Mouse (Mus musculus): ENCODE results near the gene Abhd17a. TPM values are rescaled to one million over a fixed set of nuclear protein-coding genes. Genes with fewer than 3 reads are reported as not detected.

Gene Abhd17a
- polyA plus RNA-seq (2015; fragmentation: Nextera tagmentation; extraction: Ambion mirVana), result 31.4 and 35.9 TPM in 2 replicates

DNA sequence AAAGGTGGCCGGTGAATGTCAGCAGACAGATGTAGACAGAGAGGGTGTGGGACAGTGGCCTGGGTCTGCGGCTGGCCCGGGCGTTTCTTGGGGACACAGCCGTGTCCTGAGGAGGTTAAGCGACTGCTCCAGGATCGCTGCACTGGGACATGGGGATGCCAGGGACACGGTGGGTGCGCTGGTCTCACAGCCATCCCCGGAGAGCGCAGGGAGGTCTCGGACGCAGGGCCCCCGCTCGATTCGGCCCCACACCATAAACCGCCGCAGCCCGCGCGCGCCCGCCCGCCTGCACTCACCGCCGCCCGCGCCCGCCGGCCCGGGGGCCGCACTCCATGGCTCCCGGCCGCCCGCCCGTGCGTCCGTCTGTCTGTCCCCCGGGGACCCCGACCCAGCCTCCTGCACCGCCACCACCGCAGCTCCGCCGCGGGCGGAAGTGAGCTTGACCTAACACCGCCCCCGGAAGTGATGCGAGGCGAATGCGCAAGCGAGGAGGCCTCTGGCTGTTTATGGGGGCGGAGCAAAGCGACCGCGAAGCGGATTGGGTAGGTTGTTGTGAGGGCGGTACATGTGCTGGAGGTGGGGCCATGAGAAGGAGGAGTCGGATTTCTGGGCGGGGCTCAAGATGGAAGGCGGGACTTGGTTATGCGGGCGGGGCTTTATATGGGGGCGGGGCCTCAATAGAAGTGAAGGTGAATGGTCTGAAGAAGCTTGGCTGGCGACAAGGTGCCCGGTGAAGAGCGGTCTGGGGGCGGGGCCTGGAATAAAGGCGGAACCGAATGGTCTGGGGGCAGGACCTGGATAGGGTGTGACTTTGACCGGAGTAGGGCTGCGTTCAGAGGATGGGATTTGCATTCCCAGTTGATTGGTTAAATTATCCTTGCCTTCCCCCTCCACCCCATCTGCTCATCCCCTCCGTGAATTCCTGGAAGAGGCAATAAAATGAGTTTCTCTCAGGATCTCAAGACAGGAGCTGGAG is at the start of gene Abhd17a:
Gene Abhd17a, minus strand, starts transcription at position 463 of the 976 bp plus-strand sequence.
- peak; percentile 96 for ATAC-seq (ENCODE audit: low read depth)
- peak within 1 kb of the TSS; percentile 97 for H3K4me3 ChIP-seq (ENCODE audit: low read depth, low read length)
- no peaks in the 10 kb centered on the region for H3K9me3 ChIP-seq (replicated peaks; ENCODE audit: control insufficient read depth, low read length)
- H3K4me1 ChIP-seq (ENCODE audit: control insufficient read depth, low read depth, low read length), result peaks cover 36% of the 10 kb centered on the region
- H3K36me3 ChIP-seq (ENCODE audit: control insufficient read depth, insufficient read depth), result peaks cover 5% of the 10 kb centered on the region
- WGBS (ENCODE audit: insufficient replicate concordance), result under 1% methylated on average over 73 of the region's 73 CpGs
- H3K4me2 ChIP-seq (ENCODE audit: low read depth, low read length), result peak within 1 kb of the TSS; percentile 92
- peak within 1 kb of the TSS; percentile 97 for H3K9ac ChIP-seq (ENCODE audit: low read depth, low read length)
- H3K27ac ChIP-seq (ENCODE audit: low read length), result peak within 1 kb of the TSS; percentile 73
- no peaks in the 10 kb centered on the region for H3K27me3 ChIP-seq (ENCODE audit: control insufficient read depth, insufficient read depth, low read depth, low read length)

DNA sequence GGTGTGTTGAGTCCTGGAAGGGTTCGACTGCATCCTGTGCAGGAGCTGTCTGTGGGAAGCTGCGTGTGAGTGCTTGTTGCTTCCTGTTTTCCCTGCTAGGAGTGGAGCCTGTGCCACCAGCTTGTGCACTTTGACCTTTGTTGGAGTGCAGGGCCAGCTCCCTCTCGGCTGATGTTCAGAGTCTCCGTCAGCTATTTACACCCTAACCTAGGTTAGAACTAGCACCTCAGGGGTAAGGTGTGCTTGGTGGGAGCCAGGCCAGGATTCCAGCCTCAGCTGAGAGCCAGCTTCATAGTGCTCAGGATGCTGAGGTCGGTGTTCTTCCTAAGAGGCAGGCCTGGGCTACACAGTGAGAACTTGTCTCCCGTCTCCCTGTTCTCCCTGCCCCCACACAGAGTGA is 45.2 kb upstream of the Abhd17a start:
- Histone ChIP-seq H3K9me3 (replicated peaks; ENCODE audit: control insufficient read depth, low read length) (no peaks in the 10 kb centered on the region), H3K4me2 (ENCODE audit: low read depth, low read length) (no peak overlapping the region), H3K4me1 (ENCODE audit: control insufficient read depth, low read depth, low read length) (peaks cover 3% of the 10 kb centered on the region; the same call in 1 of the 2 replicates), H3K36me3 (ENCODE audit: control insufficient read depth, insufficient read depth) (peaks cover 39% of the 10 kb centered on the region), H3K27ac (ENCODE audit: low read length) (no peak overlapping the region), H3K4me3 (ENCODE audit: low read depth, low read length) (no peak overlapping the region), H3K27me3 (ENCODE audit: control insufficient read depth, insufficient read depth, low read depth, low read length) (no peaks in the 10 kb centered on the region), H3K9ac (ENCODE audit: low read depth, low read length) (no peak overlapping the region)
- peak; percentile 43 for ATAC-seq (ENCODE audit: low read depth)
- WGBS (ENCODE audit: insufficient replicate concordance), result 63% methylated on average over 6 of the region's 6 CpGs

DNA sequence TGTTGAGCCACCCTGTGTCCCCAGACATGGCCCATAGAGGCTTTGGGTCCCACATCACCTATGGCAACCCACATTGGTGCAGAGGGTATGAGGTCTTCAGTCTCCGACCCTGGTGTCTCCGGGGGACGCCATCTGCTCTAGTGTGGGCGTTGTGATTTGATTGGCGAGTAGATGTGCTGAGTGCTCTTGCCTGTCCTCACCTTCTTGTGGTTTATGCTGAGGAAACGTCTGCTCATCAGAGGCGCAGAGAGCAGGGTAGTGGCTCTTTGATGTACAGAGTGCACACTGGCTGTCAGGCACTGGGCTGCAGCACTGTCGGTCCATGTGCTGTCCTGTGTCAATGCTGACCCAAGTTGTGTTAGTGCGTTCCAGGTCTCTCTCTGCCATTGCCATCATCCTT is 38.8 kb upstream of the Abhd17a start:
- no peaks in the 10 kb centered on the region for H3K9me3 ChIP-seq (replicated peaks; ENCODE audit: control insufficient read depth, low read length)
- no peak overlapping the region for H3K4me3 ChIP-seq (ENCODE audit: low read depth, low read length)
- no peak overlapping the region for H3K27ac ChIP-seq (ENCODE audit: low read length)
- peaks cover 31% of the 10 kb centered on the region for H3K4me1 ChIP-seq (ENCODE audit: control insufficient read depth, low read depth, low read length)
- no peaks in the 10 kb centered on the region for H3K27me3 ChIP-seq (ENCODE audit: control insufficient read depth, insufficient read depth, low read depth, low read length)
- no peak overlapping the region for H3K4me2 ChIP-seq (ENCODE audit: low read depth, low read length)
- no peaks in the 10 kb centered on the region for H3K36me3 ChIP-seq (ENCODE audit: control insufficient read depth, insufficient read depth)
- ATAC-seq (ENCODE audit: low read depth), result no peak
- 71% methylated on average over 9 of the region's 9 CpGs for WGBS (ENCODE audit: insufficient replicate concordance)
- no peak overlapping the region for H3K9ac ChIP-seq (ENCODE audit: low read depth, low read length)

DNA sequence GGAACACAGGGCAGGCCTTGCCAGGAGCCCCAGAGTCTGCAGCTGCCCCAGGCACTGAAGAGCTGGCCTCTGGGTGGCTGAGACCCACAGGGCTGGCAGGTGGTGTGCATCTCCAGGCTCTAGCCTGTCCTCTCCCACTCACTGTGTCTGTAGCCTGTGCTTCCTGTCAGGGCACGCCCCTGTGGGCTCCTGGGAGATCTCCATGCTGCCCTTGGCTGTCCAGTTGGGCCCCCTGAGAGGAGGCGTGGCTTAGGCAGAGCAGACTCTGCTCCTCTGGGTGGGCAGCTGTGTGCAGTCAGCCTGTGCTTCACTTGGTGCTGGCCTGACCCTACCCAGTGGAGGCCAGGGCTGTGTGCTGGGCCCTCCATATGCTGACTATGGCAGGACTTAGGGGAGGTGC is 37.5 kb upstream of the Abhd17a start:
- Histone ChIP-seq H3K4me3 (ENCODE audit: low read depth, low read length) (no peak overlapping the region), H3K27me3 (ENCODE audit: control insufficient read depth, insufficient read depth, low read depth, low read length) (no peaks in the 10 kb centered on the region), H3K4me1 (ENCODE audit: control insufficient read depth, low read depth, low read length) (peaks cover 41% of the 10 kb centered on the region), H3K9ac (ENCODE audit: low read depth, low read length) (no peak overlapping the region), H3K9me3 (replicated peaks; ENCODE audit: control insufficient read depth, low read length) (no peaks in the 10 kb centered on the region), H3K36me3 (ENCODE audit: control insufficient read depth, insufficient read depth) (no peaks in the 10 kb centered on the region), H3K27ac (ENCODE audit: low read length) (no peak overlapping the region), H3K4me2 (ENCODE audit: low read depth, low read length) (no peak overlapping the region)
- ATAC-seq (ENCODE audit: low read depth), result peak; percentile 14
- 20% methylated on average over 2 of the region's 2 CpGs for WGBS (ENCODE audit: insufficient replicate concordance)

DNA sequence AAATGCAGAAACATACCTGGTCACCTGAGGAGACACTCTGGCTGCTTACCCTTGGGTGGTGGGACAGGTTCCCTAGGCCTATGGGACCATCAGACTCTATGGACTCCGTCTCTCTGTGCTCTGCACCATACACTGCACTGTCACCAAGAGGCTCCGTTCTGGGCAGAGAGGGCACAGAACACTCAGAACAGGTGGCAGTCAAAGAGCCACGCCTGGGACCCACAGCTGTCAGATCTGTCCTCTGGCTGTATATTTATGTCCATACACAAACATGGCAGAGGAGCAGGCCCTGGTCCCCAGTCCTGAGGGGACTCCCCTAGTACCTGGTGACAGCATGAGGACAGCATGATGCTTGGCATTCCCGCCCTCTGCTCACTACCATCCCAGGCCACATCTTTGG is 35.6 kb upstream of the Abhd17a start:
- Histone ChIP-seq H3K4me1 (ENCODE audit: control insufficient read depth, low read depth, low read length) (peaks cover 49% of the 10 kb centered on the region), H3K36me3 (ENCODE audit: control insufficient read depth, insufficient read depth) (no peaks in the 10 kb centered on the region), H3K27ac (ENCODE audit: low read length) (no peak overlapping the region; the same call in 1 of the 2 replicates), H3K9me3 (replicated peaks; ENCODE audit: control insufficient read depth, low read length) (no peaks in the 10 kb centered on the region), H3K27me3 (ENCODE audit: control insufficient read depth, insufficient read depth, low read depth, low read length) (no peaks in the 10 kb centered on the region), H3K9ac (ENCODE audit: low read depth, low read length) (no peak overlapping the region), H3K4me2 (ENCODE audit: low read depth, low read length) (no peak overlapping the region), H3K4me3 (ENCODE audit: low read depth, low read length) (no peak overlapping the region)
- ATAC-seq (ENCODE audit: low read depth), result no peak
- 73% methylated on average over 4 of the region's 4 CpGs for WGBS (ENCODE audit: insufficient replicate concordance)

DNA sequence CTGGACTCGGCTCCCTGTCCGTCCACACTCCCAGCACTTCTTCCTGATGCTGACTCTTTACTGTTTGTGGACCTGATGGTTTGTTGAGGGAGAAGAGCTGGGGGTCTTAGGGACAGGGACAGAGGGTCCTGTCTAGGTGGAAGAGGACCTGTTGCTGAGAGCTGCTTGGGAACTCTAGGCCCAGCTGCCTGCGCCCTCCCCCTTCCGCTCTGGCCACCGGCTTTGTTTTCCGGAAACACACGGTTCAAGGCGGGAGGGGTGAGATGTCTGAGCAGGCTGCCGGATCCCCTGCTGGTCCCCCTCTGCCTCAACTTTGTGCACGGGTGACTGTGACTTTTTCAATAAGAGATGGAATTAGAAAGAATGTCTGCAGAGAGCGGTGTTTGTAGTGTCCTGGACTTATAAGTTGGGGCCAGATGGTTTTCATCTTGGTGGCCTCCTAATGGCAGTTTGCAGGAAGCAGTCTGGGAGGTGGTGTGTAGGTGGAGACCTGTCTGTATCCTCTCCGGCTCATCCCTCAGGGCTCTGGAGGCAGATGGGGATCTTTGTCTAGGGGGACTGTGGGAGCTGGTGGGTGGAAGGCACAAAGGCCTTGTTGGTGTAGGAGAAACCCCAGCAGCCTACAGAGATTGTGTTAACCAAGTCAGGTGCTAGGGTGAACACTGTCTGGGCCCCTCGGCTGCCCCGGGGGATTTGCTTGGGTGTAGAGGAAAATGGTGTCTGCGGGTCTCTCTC is 33.5 kb upstream of the Abhd17a start:
- Histone ChIP-seq H3K9me3 (replicated peaks; ENCODE audit: control insufficient read depth, low read length) (no peaks in the 10 kb centered on the region), H3K36me3 (ENCODE audit: control insufficient read depth, insufficient read depth) (no peaks in the 10 kb centered on the region), H3K27me3 (ENCODE audit: control insufficient read depth, insufficient read depth, low read depth, low read length) (no peaks in the 10 kb centered on the region), H3K4me1 (ENCODE audit: control insufficient read depth, low read depth, low read length) (peaks cover 49% of the 10 kb centered on the region), H3K4me2 (ENCODE audit: low read depth, low read length) (peak overlapping the region; percentile 96), H3K4me3 (ENCODE audit: low read depth, low read length) (peak overlapping the region; percentile 86), H3K27ac (ENCODE audit: low read length) (peak overlapping the region; percentile 90), H3K9ac (ENCODE audit: low read depth, low read length) (peak overlapping the region; percentile 93)
- ATAC-seq (ENCODE audit: low read depth), result no peak
- 11% methylated on average over 15 of the region's 15 CpGs for WGBS (ENCODE audit: insufficient replicate concordance)

DNA sequence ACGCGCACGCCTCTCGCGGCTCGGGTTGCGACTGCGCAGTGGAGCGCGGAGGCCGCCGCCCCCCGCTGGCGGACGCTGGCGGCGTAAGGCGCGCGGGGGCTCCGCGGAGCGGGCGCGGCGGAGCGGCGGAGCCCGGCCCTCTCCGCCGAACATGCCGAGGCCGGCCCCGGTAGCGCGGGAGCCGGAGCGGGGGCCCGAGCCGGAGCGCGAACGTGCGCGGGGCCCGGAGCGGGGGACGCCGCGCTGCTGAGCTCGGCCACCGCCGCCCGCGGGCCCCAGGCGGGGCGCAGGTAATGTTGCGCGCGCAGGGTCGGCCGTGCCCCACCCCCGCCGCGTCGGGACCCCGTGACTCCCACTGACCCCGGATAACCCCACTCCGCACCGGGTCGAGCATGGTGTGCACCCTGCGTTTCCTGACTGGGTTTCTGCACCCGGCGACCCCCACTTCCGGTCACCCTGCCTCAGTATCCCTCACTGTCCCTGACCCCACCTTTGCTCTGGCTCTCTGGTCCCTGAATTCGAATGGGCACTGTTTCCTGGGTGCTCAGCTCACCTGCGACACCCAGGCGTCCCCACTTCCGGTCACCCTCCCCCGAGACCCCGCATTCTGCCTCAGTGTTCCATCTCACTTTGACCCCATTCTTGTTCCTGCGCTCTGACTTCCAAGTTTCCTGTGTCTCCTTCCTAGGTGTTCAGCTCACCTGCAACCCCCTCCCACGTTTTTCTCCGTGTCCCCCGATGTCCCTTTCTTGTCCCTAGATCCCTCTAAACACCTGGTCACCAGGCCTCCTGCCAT is 32.7 kb upstream of the Abhd17a start, which contains the start of gene Csnk1g2:
Gene Csnk1g2, plus strand, starts transcription at position 178 of the 796 bp plus-strand sequence.
- Histone ChIP-seq H3K9ac (ENCODE audit: low read depth, low read length) (peak within 1 kb of the TSS; percentile 93), H3K4me2 (ENCODE audit: low read depth, low read length) (peak within 1 kb of the TSS; percentile 96), H3K4me3 (ENCODE audit: low read depth, low read length) (peak within 1 kb of the TSS; percentile 86), H3K27me3 (ENCODE audit: control insufficient read depth, insufficient read depth, low read depth, low read length) (no peaks in the 10 kb centered on the region), H3K36me3 (ENCODE audit: control insufficient read depth, insufficient read depth) (no peaks in the 10 kb centered on the region), H3K4me1 (ENCODE audit: control insufficient read depth, low read depth, low read length) (peaks cover 48% of the 10 kb centered on the region), H3K9me3 (replicated peaks; ENCODE audit: control insufficient read depth, low read length) (no peaks in the 10 kb centered on the region), H3K27ac (ENCODE audit: low read length) (peak within 1 kb of the TSS; percentile 98)
- ATAC-seq (ENCODE audit: low read depth), result peak; percentile 84
- under 1% methylated on average over 63 of the region's 85 CpGs for WGBS (ENCODE audit: insufficient replicate concordance)

DNA sequence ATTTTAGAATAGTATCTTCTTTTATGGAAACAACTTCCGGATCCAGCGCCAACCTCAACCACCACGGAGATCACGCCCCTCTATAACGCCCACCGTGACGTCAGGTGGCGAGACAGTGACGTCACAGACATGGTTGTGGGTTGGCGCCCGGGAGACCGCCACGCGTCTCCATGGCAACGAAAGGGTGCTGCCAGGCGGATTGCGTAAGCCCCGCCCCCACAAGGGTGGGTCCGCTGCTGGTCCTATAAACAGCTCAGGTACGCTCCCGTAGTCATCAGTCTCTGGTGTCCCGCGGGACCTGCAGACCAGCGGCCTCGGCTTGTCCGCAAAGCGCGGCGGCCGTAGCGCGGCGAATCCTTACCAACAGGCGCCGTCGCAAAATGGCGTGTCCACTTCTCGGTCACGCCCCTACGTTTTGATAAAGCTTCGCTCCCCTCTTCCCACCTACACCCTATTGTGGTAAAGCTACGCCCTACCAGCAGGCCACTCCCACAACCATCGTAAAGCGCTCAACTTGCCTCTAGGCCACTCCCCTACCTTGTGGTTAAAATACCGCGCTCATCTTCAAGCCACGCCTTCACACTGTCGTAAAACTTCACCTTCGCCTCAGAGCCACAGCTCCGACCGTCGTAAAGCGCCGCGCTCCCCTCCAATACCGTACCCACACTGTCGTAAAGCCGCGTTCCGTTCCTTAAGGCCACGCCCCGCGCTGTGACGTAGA is 32.0 kb upstream of the Abhd17a start:
- peak; percentile 90 for ATAC-seq (ENCODE audit: low read depth)
- H3K27me3 ChIP-seq (ENCODE audit: control insufficient read depth, insufficient read depth, low read depth, low read length), result no peaks in the 10 kb centered on the region
- WGBS (ENCODE audit: insufficient replicate concordance), result under 1% methylated on average over 64 of the region's 64 CpGs
- no peaks in the 10 kb centered on the region for H3K9me3 ChIP-seq (replicated peaks; ENCODE audit: control insufficient read depth, low read length)
- H3K4me1 ChIP-seq (ENCODE audit: control insufficient read depth, low read depth, low read length), result peaks cover 41% of the 10 kb centered on the region
- H3K4me3 ChIP-seq (ENCODE audit: low read depth, low read length), result peak overlapping the region; percentile 86
- H3K4me2 ChIP-seq (ENCODE audit: low read depth, low read length), result peak overlapping the region; percentile 82
- no peaks in the 10 kb centered on the region for H3K36me3 ChIP-seq (ENCODE audit: control insufficient read depth, insufficient read depth)
- H3K9ac ChIP-seq (ENCODE audit: low read depth, low read length), result peak overlapping the region; percentile 71
- peak overlapping the region; percentile 98 for H3K27ac ChIP-seq (ENCODE audit: low read length)
